Mouse (Mus musculus) left cerebral cortex, adult 11 months (tissue): ENCODE data around the gene Map3k5.
"Not testable (repeated sequence)": the region's sequence is repeated elsewhere in the genome, so short reads cannot be mapped to it uniquely, and the experiment has no call there.

Experiments used
- DNase-seq: peaks from one replicate; pipeline ENCODE4 v3.0.0; 2022; ENCODE audit warnings: low spot score

The Map3k5 gene

GRCm38 (mm10) chr10:19966597-19966996 lies 32.3 kb downstream of the Map3k5 start:
- no peak for DNase-seq

- DNase-seq = no peak
Measured at GRCm38 (mm10) chr10:19968445-19968844, 34.2 kb downstream of the Map3k5 start.

GRCm38 (mm10) chr10:19969831-19970460 lies 35.7 kb downstream of the Map3k5 start:
- DNase-seq = no peak

GRCm38 (mm10) chr10:19971491-19971890 lies 37.2 kb downstream of the Map3k5 start:
- not testable (repeated sequence) for DNase-seq

- DNase-seq = no peak
Measured at GRCm38 (mm10) chr10:19973321-19974108, 39.2 kb downstream of the Map3k5 start.

GRCm38 (mm10) chr10:19977557-19977956 lies 43.3 kb downstream of the Map3k5 start:
- DNase-seq = no peak

- DNase-seq = no peak
Measured at GRCm38 (mm10) chr10:19978662-19979199, 44.5 kb downstream of the Map3k5 start.

- DNase-seq = no peak
Measured at GRCm38 (mm10) chr10:19987736-19988135, 53.5 kb downstream of the Map3k5 start.

- no peak for DNase-seq
Measured at GRCm38 (mm10) chr10:19989986-19990385, 55.7 kb downstream of the Map3k5 start.

- no peak for DNase-seq
Measured at GRCm38 (mm10) chr10:19990638-19991037, 56.4 kb downstream of the Map3k5 start.

- no peak for DNase-seq
Measured at GRCm38 (mm10) chr10:19991237-19991865, 57.1 kb downstream of the Map3k5 start.

GRCm38 (mm10) chr10:19991866-19992252 lies 57.6 kb downstream of the Map3k5 start:
- no peak for DNase-seq

GRCm38 (mm10) chr10:19994469-19995450 lies 60.5 kb downstream of the Map3k5 start:
- no peak for DNase-seq

- no peak for DNase-seq
Measured at GRCm38 (mm10) chr10:19996151-19996550, 61.9 kb downstream of the Map3k5 start.

GRCm38 (mm10) chr10:19999703-20000407 lies 65.6 kb downstream of the Map3k5 start:
- DNase-seq = no peak

GRCm38 (mm10) chr10:20000408-20000770 lies 66.1 kb downstream of the Map3k5 start:
- no peak for DNase-seq

GRCm38 (mm10) chr10:20001990-20002389 lies 67.7 kb downstream of the Map3k5 start:
- DNase-seq = no peak

GRCm38 (mm10) chr10:20003006-20003405 lies 68.7 kb downstream of the Map3k5 start:
- no peak for DNase-seq

GRCm38 (mm10) chr10:20004786-20005185 lies 70.5 kb downstream of the Map3k5 start:
- DNase-seq = no peak

GRCm38 (mm10) chr10:20005491-20005952 lies 71.2 kb downstream of the Map3k5 start:
- no peak for DNase-seq
